Mouse (Mus musculus) frontal cortex, postnatal 25 days (tissue): ENCODE results near the gene Slc34a2.
A peak's percentile ranks its signal among the peaks of the same experiment; 100 is the strongest.

Source experiments
- DNase-seq, 2 experiments: peaks; one replicate each; pipeline ENCODE4 v3.0.0; 2022; ENCODE audit warnings: low spot score in 2 of 2

Gene Slc34a2

DNA sequence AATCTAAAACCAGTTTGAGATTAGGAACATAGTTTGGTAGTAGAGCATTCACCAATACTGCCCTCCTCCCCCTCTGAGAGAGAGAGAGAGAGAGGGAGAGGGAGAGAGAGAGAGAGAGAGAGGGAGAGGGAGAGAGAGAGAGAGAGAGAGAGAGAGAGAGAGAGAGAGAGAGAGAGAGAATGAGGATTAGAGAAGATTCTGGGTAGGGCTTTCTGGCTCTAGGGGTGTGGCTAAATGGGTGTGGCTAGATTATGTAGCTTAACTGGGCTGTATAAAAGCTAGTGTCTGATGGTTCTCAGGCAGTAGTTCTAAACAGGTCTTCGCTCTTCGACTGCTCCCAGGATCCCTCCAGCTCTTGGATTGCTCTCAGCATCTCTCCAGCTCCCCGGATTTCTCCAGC is at the start of gene Slc34a2:
Gene Slc34a2, plus strand, starts transcription at position 301 of the 400 bp plus-strand sequence.
- no peak for DNase-seq

DNA sequence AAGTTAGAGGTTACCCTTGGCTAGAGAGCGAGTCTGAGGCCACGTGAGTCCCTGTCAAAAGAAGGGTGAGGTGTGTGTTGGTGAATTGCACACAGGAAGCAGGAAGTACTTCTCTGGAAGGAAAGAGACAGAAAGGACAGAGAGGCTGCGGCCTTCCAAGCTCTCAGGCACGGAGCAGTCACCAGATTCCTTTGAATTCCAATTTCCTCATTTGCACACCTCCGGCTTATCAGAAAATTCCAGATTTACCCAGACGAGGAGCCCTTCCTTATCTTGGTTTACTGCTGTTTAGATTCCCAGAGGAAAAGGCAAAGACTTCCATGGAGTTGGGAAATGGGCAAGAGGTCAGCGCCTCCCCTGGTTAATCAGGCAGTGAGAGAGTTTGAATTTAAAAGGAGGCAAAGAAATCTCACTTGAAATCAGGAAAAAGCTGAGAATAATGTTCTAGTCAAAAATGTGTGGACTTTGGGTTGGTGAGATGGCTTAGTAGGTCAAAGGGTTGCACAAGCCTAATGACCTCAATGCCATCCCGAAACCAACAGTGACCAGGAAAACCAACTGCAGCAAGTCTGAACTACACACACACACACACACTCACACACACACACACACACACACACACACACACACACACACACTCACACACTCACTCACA is 47.1 kb upstream of the Slc34a2 start:
- DNase-seq, result no peak

DNA sequence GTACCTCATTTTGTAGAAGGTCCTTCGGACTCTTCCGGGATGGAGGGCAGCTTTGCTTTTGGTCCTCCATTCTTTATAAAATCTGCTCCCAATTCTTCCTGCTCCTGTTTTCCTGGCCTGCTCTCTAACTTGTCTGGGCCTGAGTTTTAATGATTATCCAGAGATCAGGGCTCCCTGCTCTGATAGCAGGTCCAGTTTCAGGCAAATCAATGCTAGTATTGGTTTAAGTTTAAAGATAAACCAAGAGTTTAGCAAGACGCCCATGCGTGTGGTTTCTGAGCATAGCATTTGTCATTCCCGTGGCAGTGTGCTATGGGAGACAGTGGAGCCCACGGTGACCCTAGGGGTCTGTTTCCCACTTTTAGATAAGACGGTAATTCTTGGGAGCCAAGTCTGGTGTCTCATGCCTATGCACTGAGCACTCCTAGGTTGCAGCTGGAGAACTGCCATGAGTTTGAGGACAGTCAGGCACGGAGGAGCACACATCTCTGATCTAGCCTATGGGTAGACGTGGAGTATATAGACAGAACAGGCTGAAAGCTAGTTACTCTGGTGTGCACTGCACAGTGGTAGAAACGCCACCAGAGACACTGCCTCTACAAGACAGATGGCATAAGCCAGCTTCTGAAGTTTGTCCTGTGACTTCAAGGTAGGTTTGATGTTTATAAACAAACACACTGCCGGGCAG is 45.5 kb upstream of the Slc34a2 start:
- no peak for DNase-seq

DNA sequence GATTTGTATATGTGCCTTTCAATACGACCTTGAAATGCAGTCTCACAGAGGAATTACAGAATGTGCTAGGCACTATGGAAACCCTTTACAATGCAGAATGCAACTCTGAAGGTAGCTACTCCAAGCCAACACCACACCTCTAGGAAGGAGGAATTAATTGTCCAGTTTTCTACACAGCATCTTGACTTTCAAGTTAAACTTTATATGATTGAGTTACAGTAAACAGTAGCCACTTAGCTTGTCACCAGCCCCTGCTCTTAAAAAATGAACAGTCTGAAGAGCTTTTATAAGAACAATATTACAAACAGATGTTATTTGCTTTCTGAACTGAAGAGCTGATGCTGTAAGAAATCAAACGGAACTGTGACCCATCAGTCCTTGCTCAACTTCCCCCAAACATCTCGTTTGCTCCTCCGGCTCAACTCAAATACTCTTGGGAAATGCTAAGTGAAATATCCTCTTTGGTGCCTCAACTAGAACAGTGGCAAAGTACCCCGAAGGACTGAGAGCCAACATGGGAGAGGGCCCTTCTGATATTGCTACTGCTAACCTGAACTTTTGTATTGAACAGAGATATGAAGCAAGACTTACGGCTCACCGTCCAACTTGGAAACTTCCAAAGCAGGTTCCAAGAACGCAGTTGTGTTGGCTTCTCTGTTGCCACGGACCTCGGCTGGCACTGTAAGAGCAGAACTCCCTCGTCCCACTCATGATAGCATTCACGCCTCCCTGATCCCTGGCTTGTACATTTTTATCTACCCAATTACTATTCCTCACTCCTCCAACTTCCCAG is 44.2 kb upstream of the Slc34a2 start:
- no peak for DNase-seq

DNA sequence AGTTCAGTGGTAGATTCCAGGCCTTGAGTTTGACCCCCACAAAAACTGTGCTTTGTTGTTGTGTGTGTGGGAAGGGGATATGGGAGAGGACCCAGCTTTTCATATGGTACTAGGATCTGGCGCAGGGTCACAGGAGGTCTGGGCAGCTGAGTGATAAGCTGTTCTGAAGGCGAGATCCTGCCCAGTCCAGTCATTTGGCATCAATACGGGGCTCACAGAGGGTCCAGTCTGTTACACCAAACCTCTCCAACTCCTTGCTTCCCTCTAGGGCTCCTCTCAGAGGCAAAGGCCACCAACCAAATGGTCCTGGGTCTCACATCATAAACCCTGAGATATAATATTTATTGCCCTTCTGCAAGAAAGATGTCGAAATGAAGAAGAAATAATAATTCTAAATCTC is 42.4 kb upstream of the Slc34a2 start:
- no peak for DNase-seq

DNA sequence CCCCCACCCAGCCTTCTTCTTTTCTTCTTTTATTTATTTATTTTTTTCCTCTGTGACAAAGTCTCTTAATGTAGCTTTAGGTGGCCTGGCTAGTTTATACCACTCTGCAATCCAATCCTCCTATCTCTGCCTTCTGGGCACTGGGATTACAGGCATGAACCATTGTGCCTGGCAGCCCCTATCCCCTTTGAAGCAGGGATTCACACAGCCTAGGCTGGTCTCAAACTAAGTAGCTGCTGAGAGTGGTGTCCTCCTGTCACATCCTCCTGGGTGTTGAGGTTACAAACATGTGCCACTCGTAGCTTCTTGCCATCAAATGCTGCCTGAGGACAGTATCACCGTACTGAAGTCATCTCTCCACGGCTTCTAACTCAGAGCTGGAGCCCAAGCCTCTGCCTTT is 41.7 kb upstream of the Slc34a2 start:
- no peak for DNase-seq

DNA sequence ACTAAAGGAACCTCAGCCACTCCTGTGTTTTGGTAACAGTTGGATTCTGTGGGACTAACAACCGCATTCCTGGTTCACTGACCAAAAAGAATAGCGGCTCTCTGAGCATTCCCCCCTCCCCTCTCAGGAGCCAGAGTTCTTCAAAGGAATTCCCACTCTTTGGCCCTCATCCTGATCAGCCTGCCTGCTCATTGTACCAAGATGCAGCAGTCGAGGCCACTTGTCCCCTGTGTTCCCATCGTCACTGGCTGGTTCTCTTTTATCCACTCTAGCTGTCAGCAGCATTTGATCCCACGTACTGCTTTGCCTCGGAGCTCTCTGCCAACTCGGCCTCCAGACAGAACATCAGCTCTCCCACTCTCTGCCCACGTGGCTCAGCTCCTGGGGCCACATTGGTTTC is 41.3 kb upstream of the Slc34a2 start:
- peak in 1 of 2 experiments; percentile 10 for DNase-seq

DNA sequence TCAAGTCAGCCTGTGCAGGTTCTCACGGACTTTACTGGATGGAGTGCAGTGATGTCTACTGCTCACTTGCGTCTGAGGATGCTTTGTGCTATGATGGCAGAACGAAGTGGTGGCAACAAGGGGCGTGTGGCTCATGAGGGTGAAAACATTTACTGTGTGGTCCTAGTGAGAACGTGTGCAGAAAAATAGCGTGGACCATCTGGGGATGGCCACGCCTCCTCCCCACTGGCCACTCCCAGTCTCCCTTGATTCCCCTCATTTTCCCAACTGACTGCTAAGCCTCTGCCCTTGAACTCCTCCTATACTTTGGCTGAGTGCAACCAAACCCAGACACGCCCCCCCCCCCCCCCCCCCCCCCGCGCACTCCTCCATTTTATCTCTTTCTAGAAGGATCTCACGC is 40.8 kb upstream of the Slc34a2 start:
- no peak for DNase-seq

DNA sequence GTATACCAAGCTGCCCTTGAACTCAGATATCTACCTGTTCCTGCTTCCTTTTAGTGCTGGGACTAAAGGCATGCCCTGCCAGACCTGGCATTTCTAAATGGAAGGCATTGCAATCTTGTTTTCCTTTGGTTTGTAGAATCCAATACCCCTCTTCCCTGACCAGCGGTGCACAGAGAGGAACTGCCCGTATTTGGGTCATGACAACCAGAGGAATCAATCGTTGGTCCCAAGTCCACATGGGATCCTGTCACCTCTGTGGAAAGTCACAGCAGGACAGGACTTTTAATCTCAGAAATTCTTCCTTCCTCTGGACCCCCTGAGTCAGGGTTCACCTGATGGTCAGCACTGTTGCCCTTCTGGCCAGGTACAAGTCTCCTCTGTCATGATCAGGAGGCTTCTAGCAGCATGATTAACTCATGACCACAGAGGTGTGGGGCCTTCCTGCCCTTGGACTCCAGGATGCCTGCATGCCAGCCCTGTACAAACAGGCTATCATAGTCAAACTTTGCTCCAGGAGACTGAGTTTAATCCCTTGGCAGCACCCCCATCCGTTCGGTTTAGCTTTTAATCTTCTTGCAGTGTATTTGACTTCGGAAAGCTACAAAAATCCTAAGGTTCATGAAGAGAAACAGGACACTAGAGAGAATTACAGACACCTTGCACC is 39.7 kb upstream of the Slc34a2 start:
- DNase-seq, result no peak

DNA sequence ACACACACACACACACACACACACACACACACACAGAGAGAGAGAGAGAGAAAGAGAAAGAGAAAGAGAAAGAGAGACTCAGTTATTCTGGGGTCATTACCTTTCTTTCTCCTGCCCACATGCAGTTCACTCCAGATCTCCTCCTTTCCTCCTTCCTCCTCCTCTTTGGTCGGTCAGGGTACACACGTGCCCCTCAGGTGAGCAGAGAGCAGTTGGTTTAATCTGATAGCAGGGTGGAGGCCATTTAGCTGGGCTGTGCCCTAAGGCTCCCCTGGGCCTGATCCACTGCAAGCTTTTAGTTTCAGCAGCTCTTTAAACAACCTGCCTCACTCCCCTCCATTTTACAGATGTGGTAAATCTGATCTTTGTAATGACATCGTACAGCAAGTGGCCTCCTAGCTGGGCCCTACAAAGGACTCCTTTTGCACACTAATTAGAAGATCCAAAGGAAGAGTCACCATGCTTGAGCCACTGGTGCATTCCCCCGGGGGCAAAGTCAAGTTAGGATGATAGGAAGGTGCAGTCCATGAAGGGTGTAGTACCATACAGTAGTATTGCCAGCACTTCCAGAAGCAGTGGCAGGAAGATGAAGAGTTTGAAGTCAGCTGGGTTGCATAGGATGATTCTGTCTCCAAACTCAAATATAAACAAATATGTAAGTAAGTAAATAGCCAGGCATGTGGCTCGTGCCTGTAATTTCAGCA is 37.6 kb upstream of the Slc34a2 start:
- DNase-seq, result no peak

DNA sequence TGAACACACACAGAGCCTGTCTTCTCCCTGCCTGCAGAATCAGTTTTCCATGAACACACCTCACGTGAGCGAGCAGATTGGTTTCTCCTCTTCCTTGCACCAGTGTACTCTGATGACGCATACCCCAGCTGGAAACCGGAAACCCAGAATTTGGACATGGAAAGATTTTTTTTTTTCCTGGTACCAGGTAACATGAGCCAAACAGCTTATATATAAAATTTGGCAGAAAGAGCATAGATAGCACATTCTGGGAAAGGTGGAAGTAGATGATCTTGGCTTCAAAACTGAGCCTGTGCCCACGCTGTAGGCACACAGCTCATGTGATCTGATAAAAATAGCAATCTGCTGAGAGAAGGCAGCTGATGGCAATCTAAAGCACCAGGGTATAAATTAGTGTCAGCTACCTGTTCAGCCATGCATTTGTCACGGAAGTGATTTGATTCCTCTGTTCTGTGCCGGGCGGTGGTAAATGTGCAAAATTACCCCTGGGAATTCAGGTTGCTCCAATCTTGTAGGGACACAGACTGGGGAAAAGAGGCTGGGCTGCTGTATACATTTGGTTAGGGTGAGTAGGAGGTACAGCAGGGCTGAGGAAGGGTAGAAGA is 35.2 kb upstream of the Slc34a2 start:
- DNase-seq, result peak; percentile 17 to 21

DNA sequence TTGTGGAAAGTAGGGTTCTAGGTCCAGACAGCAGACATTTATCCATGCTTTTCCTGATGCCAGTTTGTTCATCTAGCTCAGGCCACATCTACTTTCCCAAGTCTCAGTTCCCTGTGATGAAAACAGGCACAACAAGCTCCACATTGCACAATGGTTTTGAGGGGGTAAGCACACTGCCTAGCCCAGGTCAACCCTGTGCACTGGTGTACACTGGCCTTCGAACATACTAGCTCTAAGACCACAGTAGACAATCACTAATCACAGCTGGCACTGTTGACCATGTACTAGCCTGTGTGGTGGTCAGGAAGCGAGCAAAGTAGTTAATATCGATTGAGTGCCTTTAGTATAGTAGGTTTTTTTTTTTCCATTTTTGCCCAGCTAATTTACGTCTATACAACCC is 34.4 kb upstream of the Slc34a2 start:
- no peak for DNase-seq

DNA sequence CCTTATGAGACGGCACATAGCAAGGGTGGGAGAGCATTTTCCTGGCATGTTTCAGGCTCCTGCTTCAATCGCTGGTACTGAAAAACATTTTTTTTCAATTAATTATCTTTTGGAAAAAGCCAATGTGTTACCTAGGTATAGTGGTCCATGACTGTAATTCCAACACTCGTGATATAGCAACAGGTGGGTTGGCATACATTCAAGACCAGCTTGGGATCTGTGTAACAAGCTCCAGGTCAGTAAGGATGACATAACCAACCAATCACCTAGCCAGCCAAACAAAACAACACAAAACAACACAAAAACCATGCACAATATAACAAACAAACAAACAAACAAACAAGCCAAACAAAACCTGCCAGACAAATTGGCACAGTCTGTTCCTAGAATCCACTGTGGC is 33.9 kb upstream of the Slc34a2 start:
- DNase-seq, result no peak

DNA sequence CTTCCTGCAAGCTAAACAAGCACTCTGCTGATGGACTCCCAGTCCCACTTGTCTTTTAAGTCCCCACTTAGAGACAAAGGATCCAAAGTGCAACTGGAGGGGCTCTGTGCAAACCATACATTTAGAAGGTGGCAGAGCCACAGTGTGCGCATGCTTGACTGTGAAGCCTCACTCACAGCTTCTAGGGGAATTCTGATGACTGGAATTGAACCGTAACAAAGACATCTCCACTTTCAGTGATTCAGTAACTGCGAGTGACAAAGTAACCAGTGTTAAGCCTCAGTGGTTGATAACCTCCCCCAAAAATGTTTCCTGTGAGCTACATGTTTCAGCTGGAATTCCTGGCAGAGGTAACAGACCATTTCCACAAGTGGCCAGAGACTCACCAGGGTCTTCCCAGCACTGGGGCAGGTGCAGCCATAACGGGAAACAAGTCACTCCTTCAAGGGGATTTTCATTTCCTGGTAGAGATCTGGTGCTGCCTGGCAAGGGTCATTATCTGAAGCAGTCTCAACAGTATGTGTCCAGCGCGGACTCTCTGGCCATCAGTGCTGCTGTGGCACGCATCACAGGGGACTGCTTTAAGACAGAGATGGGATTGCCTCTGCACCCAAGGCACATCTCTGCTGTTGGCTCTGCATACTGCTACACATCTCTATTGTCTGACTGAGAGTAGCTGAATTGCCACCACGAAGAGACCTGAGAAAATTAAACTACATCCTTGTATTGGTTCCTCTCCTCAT is 28.7 kb upstream of the Slc34a2 start:
- DNase-seq, result no peak

DNA sequence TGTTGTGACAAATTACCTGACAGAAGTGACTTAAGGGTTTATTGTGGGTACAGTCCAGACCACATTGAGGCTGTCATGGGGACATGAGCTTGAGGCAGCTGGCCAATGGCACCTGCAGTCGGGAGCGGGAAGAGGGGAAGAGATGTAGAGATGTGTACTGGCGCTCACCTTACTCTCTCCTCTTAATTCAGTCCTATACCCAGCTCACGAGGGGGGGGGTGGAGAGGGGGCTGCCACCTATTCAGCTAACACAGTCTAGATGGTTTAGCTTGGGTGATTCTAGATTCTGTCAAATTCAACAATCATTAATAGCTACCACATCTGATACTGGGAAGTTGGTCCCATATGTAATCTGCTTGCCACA is 28.1 kb upstream of the Slc34a2 start:
- no peak for DNase-seq

DNA sequence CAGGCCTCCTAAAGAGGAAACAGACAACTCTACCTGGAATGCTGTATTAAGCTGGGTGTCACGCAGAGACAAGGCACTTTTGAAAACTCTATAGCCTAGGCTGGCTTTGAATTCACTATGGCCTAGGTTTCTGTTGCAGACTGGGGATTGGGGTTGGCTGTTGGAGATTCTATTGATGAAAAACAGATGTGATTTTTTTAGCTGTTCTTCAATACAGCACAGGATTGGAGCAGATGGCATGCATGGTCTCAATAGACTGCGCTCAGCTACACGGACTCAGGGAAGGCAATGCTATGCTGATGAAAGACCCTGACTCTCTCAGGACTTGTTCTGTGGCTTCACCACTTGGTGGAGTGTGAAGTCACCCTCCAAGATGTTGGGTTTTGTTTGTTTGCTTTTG is 26.6 kb upstream of the Slc34a2 start:
- no peak for DNase-seq

DNA sequence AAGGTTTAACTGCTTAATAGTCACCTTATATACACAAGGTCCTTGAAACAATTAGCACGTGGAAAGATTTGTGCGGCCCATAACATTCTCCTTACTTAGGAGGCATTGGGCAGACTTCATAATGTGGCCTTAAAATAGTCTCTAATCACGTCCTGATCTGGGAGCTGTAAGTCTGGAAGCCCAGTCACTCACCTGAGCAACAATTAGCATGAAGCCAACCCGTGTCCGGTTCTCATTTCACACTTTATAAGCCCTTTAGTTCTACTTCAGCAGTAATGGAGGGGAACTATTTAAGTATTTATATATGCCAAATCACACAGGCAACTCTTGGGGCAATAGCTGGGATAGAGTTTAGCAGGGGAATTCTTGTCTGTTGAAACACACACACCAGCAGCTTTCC is 21.3 kb upstream of the Slc34a2 start:
- no peak for DNase-seq

DNA sequence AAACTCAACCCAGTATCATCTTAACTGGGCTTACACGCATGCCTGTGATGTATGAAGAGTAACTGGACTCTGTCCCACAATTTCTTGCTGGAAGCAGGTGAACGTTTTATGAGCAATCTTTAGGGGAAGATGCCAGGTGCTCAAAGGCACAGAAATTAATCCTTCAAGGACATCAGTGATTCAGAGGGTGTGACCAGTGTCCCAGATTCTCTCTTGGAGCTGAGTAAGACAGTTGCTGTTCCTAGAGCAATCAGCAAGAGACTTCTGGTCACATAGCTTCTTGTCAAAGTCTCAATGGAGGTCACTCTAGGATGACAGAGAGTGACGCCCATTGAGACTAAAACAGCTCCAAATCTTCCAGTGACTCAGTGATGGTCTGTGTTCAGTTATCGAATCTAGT is 19.6 kb upstream of the Slc34a2 start:
- DNase-seq, result no peak

DNA sequence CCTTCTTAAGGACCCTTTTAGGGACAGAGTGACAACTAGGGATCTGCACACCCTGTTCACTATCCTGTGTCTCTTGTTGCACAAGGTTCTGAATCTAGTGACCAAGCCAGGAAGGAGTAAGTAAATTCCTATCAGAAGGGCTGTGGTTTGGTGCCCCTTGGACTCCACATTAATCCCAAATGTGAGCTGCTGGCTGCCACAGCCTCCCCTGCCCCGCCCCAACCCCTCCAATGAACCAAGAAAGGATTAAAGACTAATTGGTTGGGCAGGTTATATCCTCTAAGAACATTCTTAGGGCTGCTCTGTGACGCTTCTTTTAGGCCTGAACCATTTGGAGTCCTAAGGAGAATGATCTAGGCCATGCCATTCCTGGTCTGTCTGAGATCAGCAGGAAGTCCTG is 14.4 kb upstream of the Slc34a2 start:
- DNase-seq, result no peak

DNA sequence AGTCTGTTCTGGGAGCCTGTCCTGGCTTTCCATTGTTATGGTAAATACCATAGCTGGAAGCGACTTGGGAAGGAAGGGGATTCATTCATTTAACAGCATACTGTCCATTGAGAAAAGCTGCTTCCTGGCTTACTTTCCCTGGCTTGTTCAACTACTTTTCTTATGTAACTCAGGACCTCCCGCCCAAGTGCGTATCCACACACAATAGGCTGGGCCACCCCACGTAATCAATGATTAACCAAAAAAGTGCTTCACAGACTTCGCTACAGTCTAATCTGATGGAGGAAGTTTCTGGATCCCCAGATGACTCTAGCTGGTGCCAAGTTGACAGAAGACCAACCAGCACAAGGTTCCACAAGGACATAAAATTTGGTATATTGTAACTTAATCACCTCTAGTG is 14.0 kb upstream of the Slc34a2 start:
- no peak for DNase-seq
